Mouse (Mus musculus) bone marrow, adult 2 months (tissue): ENCODE results near the gene Samd3.

ENCODE experiments used
- CTCF ChIP-seq: fragments of 200-500 bp; IDR thresholded peaks from 2 replicates; pipeline ENCODE4 v1.5.1; 2011; ENCODE audit warnings: low read length, control low read depth; ENCODE audit not compliant: control insufficient read depth, insufficient read depth
- POLR2A ChIP-seq: fragments of 200-500 bp; IDR thresholded peaks from 2 replicates; pipeline ENCODE4 v1.6.1; 2011; ENCODE audit warnings: low read depth, mild to moderate bottlenecking, control low read depth, low read length, borderline replicate concordance; ENCODE audit not compliant: control insufficient read depth

- TF ChIP-seq CTCF (no peak), POLR2A (no peak)
Measured at GRCm38 (mm10) chr10:26297200-26297599, 67.7 kb downstream of the Samd3 start.
